In the genomic region with DNA sequence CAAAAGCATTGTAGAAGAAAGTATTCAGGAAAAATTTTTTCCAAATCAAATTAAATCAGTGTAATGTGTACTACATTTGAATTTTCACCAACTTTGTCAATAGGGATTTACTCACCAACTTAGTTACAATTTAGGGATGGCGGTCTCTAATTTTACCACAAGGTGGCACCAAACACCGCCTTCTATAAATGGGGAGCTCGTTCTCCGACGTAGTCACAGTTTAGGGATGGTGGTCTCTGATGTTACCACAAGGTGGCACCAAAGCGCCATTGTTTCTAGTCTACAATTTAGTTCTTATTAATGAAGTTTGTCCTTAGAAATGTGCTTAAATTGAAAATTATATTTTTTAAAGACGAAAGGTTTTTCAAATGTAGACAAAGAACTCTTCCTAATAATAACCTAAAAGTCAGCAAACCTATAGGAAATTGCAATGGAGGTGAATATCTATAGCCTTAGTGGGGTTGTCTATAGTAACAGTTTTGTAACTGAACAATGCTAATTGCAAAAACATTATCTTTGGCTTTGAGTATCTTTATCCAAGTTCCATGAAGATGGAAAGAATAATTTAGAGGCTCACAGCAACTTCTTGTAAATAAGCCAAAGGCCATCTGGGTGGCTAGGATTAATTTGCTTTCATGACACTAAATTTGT, we compare ENCODE assay signal across 8 mouse cellular contexts. TPM values are rescaled to one million over a fixed set of nuclear protein-coding genes. Genes with fewer than 3 reads are reported as not detected.
DNase-seq lines count a peak whose midpoint lies in the region; ATAC-seq and TF ChIP-seq lines count a peak whose summit lies in the region.

No protein-coding gene starts in this region.

- DNase-seq in CH12.LX (ENCODE audit: extremely low read depth), result peak; percentile 89
- DNase-seq in c-Kit-negative CD71-positive TER-119-positive erythroid progenitor cells, embryonic 14.5 days (ENCODE audit: low read depth, low spot score), result peak; percentile 87
- peak; percentile 84 to 87 for DNase-seq in heart, postnatal 36 days
- peak; percentile 91 for DNase-seq in layer of hippocampus, adult 11-12 months (ENCODE audit: low spot score)
- DNase-seq in lung, adult 18-20 months, result peak; percentile 82 to 87
- peak; percentile 90 for DNase-seq in testis, postnatal 10 days (ENCODE audit: low spot score)

- no peak; the same call in none of the 2 replicates for TF ChIP-seq RAD21 in CH12.LX (IDR thresholded peaks at IDR 0.05; ENCODE audit: low read depth, low read length)

- H3K9ac ChIP-seq in CH12.LX (ENCODE audit: insufficient read depth, low read depth), result no peak overlapping the region
- no peak overlapping the region for H3K9ac ChIP-seq in forebrain, embryonic 12.5 days
- no peak overlapping the region for H3K9ac ChIP-seq in neural tube, embryonic 15.5 days (replicated peaks)

- 1% methylated on average over 7 of the region's 7 CpGs for WGBS in forebrain, embryonic 12.5 days
- under 1% methylated on average over 7 of the region's 7 CpGs for WGBS in neural tube, embryonic 15.5 days

- no peaks in the 10 kb centered on the region for H3K4me1 ChIP-seq in CH12.LX (ENCODE audit: control insufficient read depth in 1 of 2, insufficient read depth in 2 of 2)
- H3K4me1 ChIP-seq in forebrain, embryonic 12.5 days, result no peaks in the 10 kb centered on the region
- no peaks in the 10 kb centered on the region for H3K4me1 ChIP-seq in neural tube, embryonic 15.5 days

- H3K4me2 ChIP-seq in CH12.LX (ENCODE audit: insufficient read depth, low read depth, poor library complexity, severe bottlenecking), result no peak overlapping the region
- no peak overlapping the region for H3K4me2 ChIP-seq in forebrain, embryonic 12.5 days
- H3K4me2 ChIP-seq in neural tube, embryonic 15.5 days, result no peak overlapping the region

- dilution Hi-C loops in CH12.LX (cut with MboI; ENCODE audit: extremely low pct_ligation_motif_present, extremely low pct_unique_long_range_greater_than_20kb, low sequenced_read_pairs), result no loop called here

- peak; percentile 22; the same call in 1 of the 2 replicates for TF ChIP-seq POLR2A in CH12.LX (IDR thresholded peaks at IDR 0.05; ENCODE audit: low read depth, low read length)

- peak; percentile 87 to 99 for TF ChIP-seq CTCF in CH12.LX (conservative IDR thresholded peaks at IDR 0.05 in 1 of 2, IDR thresholded peaks at IDR 0.05 in 1 of 2; ENCODE audit: low read depth in 2 of 2, low read length in 2 of 2)

- no peak for TF ChIP-seq EP300 in CH12.LX (IDR thresholded peaks at IDR 0.05; ENCODE audit: low read length)

- peaks cover 12 to 28% of the 10 kb centered on the region in 2 experiments for H3K36me3 ChIP-seq in CH12.LX (replicated peaks in 1 of 2; ENCODE audit: control insufficient read depth in 1 of 2, insufficient read depth in 1 of 2, low read length in 1 of 2)
- peaks cover 14% of the 10 kb centered on the region for H3K36me3 ChIP-seq in forebrain, embryonic 12.5 days (replicated peaks)
- H3K36me3 ChIP-seq in neural tube, embryonic 15.5 days, result peaks cover 17% of the 10 kb centered on the region; the same call in 1 of the 2 replicates

- in situ Hi-C loops in CH12.LX (cut with MboI; ENCODE audit: low pct_ligation_motif_present, low pct_unique_long_range_greater_than_20kb, low sequenced_read_pairs), result loop anchor here (25.0 kb wide), 2 partner anchors 158 to 658 kb away; no protein-coding TSS in a partner anchor

- intact Hi-C loops in heart, postnatal 36 days (cut with DNase I), result loop anchor here (1.0 to 10.0 kb wide), 4 partner anchors 113 to 661 kb away; a partner anchor contains a TSS

- no peaks in the 10 kb centered on the region for H3K79me2 ChIP-seq in CH12.LX (replicated peaks; ENCODE audit: control insufficient read depth, extremely low read depth, insufficient read depth, poor library complexity, severe bottlenecking)

- peak; percentile 79 for ATAC-seq in forebrain, embryonic 12.5 days (ENCODE audit: low FRiP score)
- peak; percentile 86 for ATAC-seq in neural tube, embryonic 15.5 days (ENCODE audit: low FRiP score)

- H3K27ac ChIP-seq in CH12.LX (ENCODE audit: insufficient read depth, low read depth), result no peak overlapping the region
- no peak overlapping the region for H3K27ac ChIP-seq in forebrain, embryonic 12.5 days
- no peak overlapping the region for H3K27ac ChIP-seq in neural tube, embryonic 15.5 days (replicated peaks)

- no peaks in the 10 kb centered on the region for H3K27me3 ChIP-seq in CH12.LX (replicated peaks)
- no peaks in the 10 kb centered on the region; the same call in 1 of the 2 replicates for H3K27me3 ChIP-seq in forebrain, embryonic 12.5 days
- no peaks in the 10 kb centered on the region for H3K27me3 ChIP-seq in neural tube, embryonic 15.5 days (replicated peaks)

- H3K4me3 ChIP-seq in CH12.LX (replicated peaks in 1 of 3; ENCODE audit: low read depth in 2 of 3, low read length in 2 of 3, poor library complexity in 1 of 3), result no peak overlapping the region
- H3K4me3 ChIP-seq in forebrain, embryonic 12.5 days (replicated peaks), result no peak overlapping the region
- H3K4me3 ChIP-seq in neural tube, embryonic 15.5 days (replicated peaks), result no peak overlapping the region

- no peaks in the 10 kb centered on the region for H3K9me3 ChIP-seq in CH12.LX (replicated peaks; ENCODE audit: low read length)
- no peaks in the 10 kb centered on the region for H3K9me3 ChIP-seq in forebrain, embryonic 12.5 days
- no peaks in the 10 kb centered on the region for H3K9me3 ChIP-seq in neural tube, embryonic 15.5 days (replicated peaks)

TF ChIP-seq in CH12.LX, 34 proteins besides CTCF, POLR2A, EP300 and RAD21:
- TF ChIP-seq ZC3H11A (IDR thresholded peaks at IDR 0.05; ENCODE audit: low read depth, low read length) (peak; percentile 88), SMC3 (IDR thresholded peaks at IDR 0.05; ENCODE audit: low read depth, low read length) (peak; percentile 96), USF2 (conservative IDR thresholded peaks at IDR 0.05; ENCODE audit: low read depth, low read length) (no peak), IRF4 (IDR thresholded peaks at IDR 0.05; ENCODE audit: low read depth, low read length) (no peak), PAX5 (IDR thresholded peaks at IDR 0.05; ENCODE audit: low read length) (no peak), ZKSCAN1 (IDR thresholded peaks at IDR 0.05; ENCODE audit: borderline replicate concordance, low read depth, low read length) (no peak), BHLHE40 (IDR thresholded peaks at IDR 0.05; ENCODE audit: low read depth, low read length) (no peak), ETS1 (conservative IDR thresholded peaks at IDR 0.05; ENCODE audit: low read depth, low read length) (no peak)

RNA-seq across cellular contexts. Expression of a gene that starts 13.2 kb away (rescaled TPM):
- total RNA-seq in CH12.LX (2012; rRNA removed) (5.0 and 6.1 TPM in 2 replicates), CH12.LX (2014; rRNA removed) (10.0 and 11.4 TPM in 2 replicates)
- 5.3 and 6.9 TPM in 2 replicates for polyA plus RNA-seq in CH12.LX (2012; ENCODE audit: insufficient read length, low read depth)
- 7.8 and 8.7 TPM in 2 replicates for polyA plus RNA-seq in forebrain, embryonic 12.5 days (2016; fragmentation: Nextera tagmentation; extraction: Ambion mirVana)
- total RNA-seq in heart, postnatal 36 days (2021), result 10 to 100 TPM; 26.3 TPM
- polyA plus RNA-seq in neural tube, embryonic 15.5 days (2015; fragmentation: Nextera tagmentation; extraction: Ambion mirVana), result 8.3 and 9.8 TPM in 2 replicates

RNA-seq across cellular contexts. Expression of a gene that starts 13.6 kb away (rescaled TPM):
- total RNA-seq in CH12.LX (2012; rRNA removed), result 29.7 and 33.3 TPM in 2 replicates
- 75.0 and 86.6 TPM in 2 replicates for total RNA-seq in CH12.LX (2014; rRNA removed)
- 52.3 and 60.1 TPM in 2 replicates for polyA plus RNA-seq in CH12.LX (2012; ENCODE audit: insufficient read length, low read depth)
- 152 and 163 TPM in 2 replicates for polyA plus RNA-seq in forebrain, embryonic 12.5 days (2016; fragmentation: Nextera tagmentation; extraction: Ambion mirVana)
- total RNA-seq in heart, postnatal 36 days (2021), result 10 to 100 TPM; 38.8 to 46.3 TPM
- 158 and 169 TPM in 2 replicates for polyA plus RNA-seq in neural tube, embryonic 15.5 days (2015; fragmentation: Nextera tagmentation; extraction: Ambion mirVana)
